Mouse (Mus musculus) forebrain, postnatal 0 days (tissue): ENCODE results near the gene Frrs1l. TPM values are rescaled to one million over a fixed set of nuclear protein-coding genes. Genes with fewer than 3 reads are reported as not detected.

ENCODE experiments used
- ATAC-seq: fragments of 200-750 bp; cut with Nextera tagmentation; 2 replicates; pipeline ENCODE4 v1.8.0; 2017; ENCODE audit warnings: mild to moderate bottlenecking, moderate library complexity
- DNase-seq: peaks from one replicate; pipeline ENCODE4 v3.0.0-alpha.2; 2015
- H3K27ac ChIP-seq: fragments of 300-500 bp; sonication (generic); 2 replicates; pipeline ENCODE4 v1.5.1; 2014; ENCODE audit warnings: low read depth, mild to moderate bottlenecking, antibody characterized with exemption, low read length, moderate library complexity, mixed read lengths
- H3K27me3 ChIP-seq: fragments of 300-500 bp; sonication (generic); 2 replicates; pipeline ENCODE4 v1.6.1; 2014; ENCODE audit warnings: mild to moderate bottlenecking, low read length, mixed read lengths; ENCODE audit not compliant: insufficient read depth
- H3K36me3 ChIP-seq: fragments of 300-500 bp; sonication (generic); 2 replicates; pipeline ENCODE4 v1.6.1; 2014; ENCODE audit warnings: mild to moderate bottlenecking, moderate library complexity; ENCODE audit not compliant: insufficient read depth
- H3K4me1 ChIP-seq: fragments of 300-500 bp; sonication (generic); 2 replicates; pipeline ENCODE4 v1.6.1; 2014; ENCODE audit warnings: antibody characterized with exemption; ENCODE audit not compliant: insufficient read depth
- H3K4me2 ChIP-seq: fragments of 300-500 bp; sonication (generic); 2 replicates; pipeline ENCODE4 v1.6.1; 2014; ENCODE audit warnings: low read depth, mild to moderate bottlenecking, moderate library complexity
- H3K4me3 ChIP-seq: fragments of 300-500 bp; sonication (generic); 2 replicates; pipeline ENCODE4 v1.5.1; 2014; ENCODE audit warnings: low read depth, low read length, mixed read lengths
- H3K9ac ChIP-seq: fragments of 300-500 bp; sonication (generic); 2 replicates; pipeline ENCODE4 v1.6.1; 2014; ENCODE audit warnings: mild to moderate bottlenecking
- H3K9me3 ChIP-seq: fragments of 300-500 bp; sonication (generic); 2 replicates; pipeline ENCODE4 v1.6.1; 2016; ENCODE audit warnings: low read length
- CTCF ChIP-seq: sonication (generic); IDR thresholded peaks from 2 replicates; pipeline ENCODE4 v1.5.1; 2016; ENCODE audit warnings: antibody characterized with exemption, control low read depth, low read depth
- WGBS: fragments of 180-500 bp; shearing (Covaris S2); extraction: QIAGEN DNeasy Blood & Tissue Kit; methylation state at CpG from one replicate; pipeline ENCODE4 v1.1.7; 2014; 5-methylcytosine and 5-hydroxymethylcytosine counted together
- polyA plus RNA-seq: library from polyadenylated mRNA; unstranded; fragments of >200 nt; fragmentation: Nextera tagmentation; extraction: Ambion mirVana; gene quantifications from 2 replicates; pipeline ENCODE4 v1.2.1, GENCODE M21; 2015
- total RNA-seq: library from RNA; depleted of rRNA; stranded (reverse); fragments of >200 nt; gene quantifications from 2 replicates; pipeline ENCODE4 v1.2.3, GENCODE M21; 2014

Gene Frrs1l
- total and polyA plus RNA-seq, 2 experiments from 2014 or later, result 25.2 to 43.4 TPM

DNA sequence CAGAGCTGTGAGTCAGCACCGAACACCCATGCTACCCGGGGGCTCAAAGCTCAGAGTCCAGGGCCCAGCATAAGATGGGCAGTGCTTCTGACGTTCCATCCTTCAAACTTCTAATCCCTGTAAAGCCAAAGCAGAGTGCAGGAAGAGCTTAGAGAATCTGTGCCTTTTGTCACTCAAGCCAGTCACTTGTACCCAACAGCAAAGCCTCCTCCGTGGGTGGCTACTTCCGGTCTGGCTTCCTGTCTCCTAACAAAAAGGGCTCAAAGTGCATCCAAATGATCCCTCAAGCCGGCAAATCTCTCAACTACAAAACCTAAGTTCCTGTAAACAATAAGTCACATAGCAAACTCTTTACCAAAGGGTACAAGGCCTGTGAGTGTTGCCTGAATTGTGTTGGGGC is 40.7 kb downstream of the Frrs1l start:
- Histone ChIP-seq H3K36me3 (no peaks in the 10 kb centered on the region), H3K4me1 (peaks cover 7% of the 10 kb centered on the region), H3K9ac (no peak overlapping the region), H3K27me3 (no peaks in the 10 kb centered on the region), H3K4me3 (no peak overlapping the region), H3K27ac (no peak overlapping the region), H3K4me2 (no peak overlapping the region), H3K9me3 (no peaks in the 10 kb centered on the region)
- ATAC-seq (no peak), DNase-seq (no peak)
- TF ChIP-seq CTCF, result no peak
- 67% methylated on average over 6 of the region's 6 CpGs for WGBS

DNA sequence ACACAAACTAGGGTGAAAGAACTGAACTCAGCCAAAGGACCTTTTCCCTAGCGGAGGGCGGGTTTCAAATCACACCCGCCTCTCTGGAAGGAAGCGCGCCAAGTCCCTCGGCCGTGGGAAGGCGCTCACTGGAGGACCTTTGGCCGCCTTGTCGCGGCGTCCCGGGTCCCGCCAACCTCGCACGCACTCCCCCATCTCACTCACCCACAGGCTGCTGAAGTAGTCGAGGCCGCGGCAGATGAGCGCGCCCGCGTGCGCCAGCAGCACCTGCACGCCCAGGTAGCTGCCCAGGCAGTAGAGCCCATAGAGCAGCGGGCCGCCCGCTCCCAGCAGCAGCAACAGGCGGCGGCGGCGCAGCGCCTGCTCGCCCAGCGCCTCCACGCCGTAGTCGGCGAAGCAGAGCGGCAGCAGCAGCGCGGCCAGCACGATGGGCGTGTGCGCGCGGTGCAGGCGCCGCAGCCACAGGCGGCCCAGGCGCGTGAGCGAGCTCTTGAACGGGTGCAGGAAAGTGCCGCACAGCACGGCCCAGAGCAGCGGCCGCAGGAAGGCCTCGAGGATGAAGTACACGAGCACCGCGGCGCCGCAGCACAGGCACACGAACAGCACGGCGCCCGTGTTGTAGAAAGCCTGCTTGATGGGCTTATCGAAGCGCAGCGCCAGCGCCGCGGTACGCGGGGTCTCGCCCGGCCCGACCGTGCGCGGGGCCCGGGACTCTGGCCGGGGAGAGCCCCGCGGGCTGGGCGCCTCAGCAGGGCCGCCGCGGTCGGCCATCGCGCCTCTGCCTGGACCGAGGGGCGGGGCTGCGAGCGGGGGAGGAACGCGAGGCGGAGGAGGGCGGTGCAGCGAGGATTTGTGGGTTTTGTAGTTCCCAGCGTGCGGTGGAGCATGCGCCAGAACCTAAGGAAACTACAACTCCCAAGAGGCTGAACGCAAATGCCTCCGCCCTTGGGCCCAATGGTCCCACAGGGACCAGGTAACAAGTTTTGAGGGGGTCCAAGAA is 43.2 kb downstream of the Frrs1l start, which contains the start of gene Tmem245:
Gene Tmem245 (minus strand): TSS at position 797 of the 1,000 bp plus-strand sequence.
- Histone ChIP-seq H3K9ac (peak within 1 kb of the TSS; percentile 83), H3K36me3 (no peaks in the 10 kb centered on the region), H3K27me3 (no peaks in the 10 kb centered on the region), H3K4me1 (peaks cover 7% of the 10 kb centered on the region), H3K4me2 (peak within 1 kb of the TSS; percentile 93), H3K9me3 (no peaks in the 10 kb centered on the region), H3K4me3 (peak within 1 kb of the TSS; percentile 92), H3K27ac (peak within 1 kb of the TSS; percentile 91)
- ATAC-seq (peak; percentile 98), DNase-seq (peak; percentile 94)
- WGBS, result 1% methylated on average over 107 of the region's 107 CpGs
- no peak for TF ChIP-seq CTCF

DNA sequence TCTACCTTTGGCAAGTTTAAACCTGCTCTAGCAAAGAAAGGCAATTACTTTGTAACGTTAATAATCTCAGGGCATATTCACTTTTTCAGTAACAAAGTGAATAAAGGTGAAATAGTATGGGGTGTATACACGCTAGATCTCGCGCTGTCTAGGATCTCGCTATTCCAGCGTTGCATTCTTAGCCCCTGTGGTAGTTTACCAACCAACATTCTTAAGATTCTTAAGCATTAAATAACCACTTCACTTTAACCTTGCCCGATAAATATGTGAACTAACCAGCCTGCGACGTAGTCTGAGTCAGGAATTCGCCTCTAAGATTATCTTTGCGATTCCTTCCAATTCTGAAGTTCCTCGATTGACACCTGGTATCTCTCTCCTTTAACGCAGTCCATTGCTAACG is 44.0 kb downstream of the Frrs1l start:
- DNase-seq, result peak; percentile 6
- no peak for TF ChIP-seq CTCF

GRCm38 (mm10) chr4:56944286-56944685 is 45.9 kb downstream of the Frrs1l start:
- no peak overlapping the region for H3K4me2 ChIP-seq
- DNase-seq (no peak), ATAC-seq (no peak)
- H3K27ac ChIP-seq, result no peak overlapping the region
- no peaks in the 10 kb centered on the region for H3K36me3 ChIP-seq
- peaks cover 7% of the 10 kb centered on the region for H3K4me1 ChIP-seq
- no peak for TF ChIP-seq CTCF
- WGBS, result 61% methylated on average over 4 of the region's 4 CpGs
- no peaks in the 10 kb centered on the region for H3K9me3 ChIP-seq
- H3K9ac ChIP-seq, result no peak overlapping the region
- H3K27me3 ChIP-seq, result no peaks in the 10 kb centered on the region
- no peak overlapping the region for H3K4me3 ChIP-seq

More for the DNA sequence above, 44.0 kb downstream of the Frrs1l start:
- Histone ChIP-seq H3K9ac (peak overlapping the region; percentile 83), H3K4me2 (peak overlapping the region; percentile 93), H3K27me3 (no peaks in the 10 kb centered on the region), H3K27ac (no peak overlapping the region), H3K36me3 (no peaks in the 10 kb centered on the region), H3K4me1 (peaks cover 7% of the 10 kb centered on the region), H3K4me3 (peak overlapping the region; percentile 92), H3K9me3 (no peaks in the 10 kb centered on the region)
- ATAC-seq, result no peak
- under 1% methylated on average over 14 of the region's 14 CpGs for WGBS

- no peak for DNase-seq
- Histone ChIP-seq H3K27me3 (no peaks in the 10 kb centered on the region), H3K4me2 (no peak overlapping the region), H3K4me1 (peaks cover 7% of the 10 kb centered on the region), H3K9ac (no peak overlapping the region), H3K36me3 (no peaks in the 10 kb centered on the region), H3K27ac (no peak overlapping the region), H3K4me3 (no peak overlapping the region), H3K9me3 (no peaks in the 10 kb centered on the region)
- no peak for TF ChIP-seq CTCF
- 51% methylated on average over 1 of the region's 1 CpGs for WGBS
- ATAC-seq, result no peak
Measured at GRCm38 (mm10) chr4:56943258-56943657, 46.9 kb downstream of the Frrs1l start.

DNA sequence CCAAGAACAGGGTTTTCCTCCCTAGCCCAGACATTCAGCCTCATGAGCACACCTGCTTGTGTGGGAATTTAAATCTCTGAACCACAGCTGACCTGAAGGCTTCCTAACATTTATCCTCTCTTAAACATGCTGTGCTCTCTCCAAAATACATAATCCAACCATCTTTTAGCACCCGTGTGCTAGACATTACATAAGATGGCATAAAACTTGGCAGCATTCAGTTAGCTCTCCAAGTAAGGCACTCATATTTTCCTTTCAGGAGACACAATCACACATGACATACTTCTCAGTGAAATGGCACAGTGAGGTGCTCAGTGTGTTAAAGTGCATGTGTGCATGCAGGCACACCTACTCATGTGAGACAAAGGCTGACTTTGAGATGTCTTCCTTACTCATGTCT is 47.6 kb downstream of the Frrs1l start:
- Histone ChIP-seq H3K9me3 (no peaks in the 10 kb centered on the region), H3K4me2 (no peak overlapping the region), H3K4me1 (peaks cover 7% of the 10 kb centered on the region), H3K36me3 (no peaks in the 10 kb centered on the region), H3K9ac (no peak overlapping the region), H3K27me3 (no peaks in the 10 kb centered on the region), H3K27ac (no peak overlapping the region), H3K4me3 (no peak overlapping the region)
- DNase-seq (no peak), ATAC-seq (no peak)
- TF ChIP-seq CTCF, result no peak
- 55% methylated on average over 1 of the region's 1 CpGs for WGBS

- no peak overlapping the region for H3K4me2 ChIP-seq
- no peak overlapping the region for H3K27ac ChIP-seq
- ATAC-seq (no peak), DNase-seq (no peak)
- no peaks in the 10 kb centered on the region for H3K27me3 ChIP-seq
- no peak for TF ChIP-seq CTCF
- no peaks in the 10 kb centered on the region for H3K9me3 ChIP-seq
- peaks cover 7% of the 10 kb centered on the region for H3K4me1 ChIP-seq
- WGBS, result 27% methylated on average over 4 of the region's 4 CpGs
- H3K4me3 ChIP-seq, result no peak overlapping the region
- H3K9ac ChIP-seq, result no peak overlapping the region; the same call in 1 of the 2 replicates
- H3K36me3 ChIP-seq, result no peaks in the 10 kb centered on the region
Measured at GRCm38 (mm10) chr4:56941481-56941880, 48.7 kb downstream of the Frrs1l start.
